Mouse (Mus musculus) spleen, adult 2 months (tissue): ENCODE measurements around the gene C1ql2. TPM values are rescaled to one million over a fixed set of nuclear protein-coding genes. Genes with fewer than 3 reads are reported as not detected.

ENCODE experiments used
- DNase-seq, 2 experiments: peaks; one replicate each; pipeline versions ENCODE4 v3.0.0 to v3.0.0-alpha.2; 2012 to 2021; ENCODE audit warnings: low spot score in 2 of 2, low read depth in 1 of 2
- H3K27ac ChIP-seq: fragments of 200-500 bp; 2 replicates; pipeline ENCODE4 v1.5.1; 2012; ENCODE audit warnings: low read length, inconsistent platforms; ENCODE audit not compliant: insufficient read depth
- H3K27me3 ChIP-seq: fragments of 200-500 bp; 2 replicates; pipeline ENCODE4 v1.6.1; 2012; ENCODE audit warnings: mild to moderate bottlenecking, moderate library complexity, low read length, inconsistent platforms; ENCODE audit not compliant: control insufficient read depth, insufficient read depth
- H3K36me3 ChIP-seq: fragments of 200-500 bp; 2 replicates; pipeline ENCODE4 v1.6.1; 2012; ENCODE audit warnings: mild to moderate bottlenecking, low read length, inconsistent platforms; ENCODE audit not compliant: control insufficient read depth, insufficient read depth
- H3K4me1 ChIP-seq: fragments of 200-500 bp; 2 replicates; pipeline ENCODE4 v1.6.1; 2011; ENCODE audit warnings: inconsistent platforms; ENCODE audit not compliant: control insufficient read depth, insufficient read depth, insufficient read length
- H3K4me3 ChIP-seq: fragments of 200-500 bp; 2 replicates; pipeline ENCODE4 v1.5.1; 2011; ENCODE audit warnings: mild to moderate bottlenecking, inconsistent platforms; ENCODE audit not compliant: insufficient read depth, insufficient read length; ENCODE audit errors: extremely low read depth
- CTCF ChIP-seq: fragments of 200-500 bp; IDR thresholded peaks from 2 replicates; pipeline ENCODE4 v1.5.1; 2011; ENCODE audit warnings: mild to moderate bottlenecking, inconsistent platforms; ENCODE audit not compliant: insufficient read depth, insufficient read length, insufficient replicate concordance; ENCODE audit errors: extremely low read depth
- POLR2A ChIP-seq: fragments of 200-500 bp; IDR thresholded peaks from 2 replicates; pipeline ENCODE4 v1.6.1; 2011; ENCODE audit warnings: low read depth, low read length, inconsistent platforms
- WGBS: fragments of 180-500 bp; shearing (Covaris S2); methylation state at CpG from one replicate; pipeline ENCODE4 v1.1.7; 2018; 5-methylcytosine and 5-hydroxymethylcytosine counted together
- polyA plus RNA-seq: library from polyadenylated mRNA; depleted of rRNA; stranded (reverse); fragments of >200 nt; gene quantifications from 2 replicates; pipeline ENCODE4 v1.2.3, GENCODE M21; 2012; rRNA removed

C1ql2 gene
- polyA plus RNA-seq = not detected in 2 replicates

- H3K27ac ChIP-seq = no peak within 1 kb of the TSS
- no peaks in the 10 kb centered on the region for H3K36me3 ChIP-seq
- H3K27me3 ChIP-seq = peaks cover 17% of the 10 kb centered on the region
- TF ChIP-seq POLR2A (no peak), CTCF (no peak)
- H3K4me3 ChIP-seq = no peak within 1 kb of the TSS
- no peak for DNase-seq
- WGBS = 2% methylated on average over 72 of the region's 73 CpGs
- H3K4me1 ChIP-seq = peaks cover 2% of the 10 kb centered on the region; the same call in 1 of the 2 replicates
Observed at GRCm38 (mm10) chr1:120340419-120341171, at the start of gene C1ql2. Gene C1ql2 (plus strand): TSS chr1:120340582.

GRCm38 (mm10) chr1:120291709-120292108, 48.7 kb upstream of the C1ql2 start:
- TF ChIP-seq POLR2A (no peak), CTCF (no peak)
- DNase-seq = no peak
- Histone ChIP-seq H3K4me3 (no peak overlapping the region), H3K27ac (no peak overlapping the region), H3K36me3 (no peaks in the 10 kb centered on the region), H3K4me1 (no peaks in the 10 kb centered on the region), H3K27me3 (no peaks in the 10 kb centered on the region)
- WGBS = 89% methylated on average over 3 of the region's 3 CpGs

- peak; percentile 3 to 31 for DNase-seq
- no peak overlapping the region for H3K27ac ChIP-seq
- H3K36me3 ChIP-seq = no peaks in the 10 kb centered on the region
- H3K4me3 ChIP-seq = no peak overlapping the region
- H3K4me1 ChIP-seq = no peaks in the 10 kb centered on the region
- no peaks in the 10 kb centered on the region for H3K27me3 ChIP-seq
- 5% methylated on average over 1 of the region's 1 CpGs for WGBS
- no peak for TF ChIP-seq CTCF
- no peak for TF ChIP-seq POLR2A
Observed at GRCm38 (mm10) chr1:120293803-120294202, 46.6 kb upstream of the C1ql2 start.

- H3K27ac ChIP-seq = no peak overlapping the region
- H3K27me3 ChIP-seq = no peaks in the 10 kb centered on the region
- H3K4me1 ChIP-seq = no peaks in the 10 kb centered on the region
- no peak for TF ChIP-seq CTCF
- TF ChIP-seq POLR2A = no peak
- DNase-seq = no peak
- H3K36me3 ChIP-seq = no peaks in the 10 kb centered on the region
- H3K4me3 ChIP-seq = no peak overlapping the region
- WGBS = 92% methylated on average over 2 of the region's 2 CpGs
Observed at GRCm38 (mm10) chr1:120296936-120297335, 43.4 kb upstream of the C1ql2 start.

GRCm38 (mm10) chr1:120305801-120306200, 34.6 kb upstream of the C1ql2 start:
- DNase-seq = no peak
- Histone ChIP-seq H3K27ac (no peak overlapping the region), H3K36me3 (no peaks in the 10 kb centered on the region), H3K4me1 (no peaks in the 10 kb centered on the region), H3K4me3 (no peak overlapping the region), H3K27me3 (no peaks in the 10 kb centered on the region)
- no peak for TF ChIP-seq CTCF
- TF ChIP-seq POLR2A = no peak
- WGBS = 53% methylated on average over 2 of the region's 2 CpGs

- TF ChIP-seq POLR2A (no peak), CTCF (no peak)
- no peak overlapping the region for H3K27ac ChIP-seq
- no peaks in the 10 kb centered on the region for H3K27me3 ChIP-seq
- WGBS = 76% methylated on average over 16 of the region's 16 CpGs
- H3K4me1 ChIP-seq = no peaks in the 10 kb centered on the region
- no peak for DNase-seq
- H3K4me3 ChIP-seq = no peak overlapping the region
- no peaks in the 10 kb centered on the region for H3K36me3 ChIP-seq
Observed at GRCm38 (mm10) chr1:120321270-120322021, 18.9 kb upstream of the C1ql2 start.
